Mouse (Mus musculus) urinary bladder, postnatal 4 days (tissue): ENCODE results near the gene Ercc6.

Experiments
- DNase-seq, 2 experiments: peaks; one replicate each; pipeline ENCODE4 v3.0.0; 2021 to 2022; ENCODE audit warnings: low spot score in 2 of 2

The Ercc6 gene

GRCm38 (mm10) chr14:32572519-32572918 lies 59.2 kb downstream of the Ercc6 start:
- no peak for DNase-seq

GRCm38 (mm10) chr14:32578420-32578819 lies 65.1 kb downstream of the Ercc6 start:
- DNase-seq = no peak

- DNase-seq = no peak
Measured at GRCm38 (mm10) chr14:32583696-32584095, 70.4 kb downstream of the Ercc6 start.

- DNase-seq = peak in 1 of 2 experiments; percentile 60
Measured at GRCm38 (mm10) chr14:32587013-32587784, 73.9 kb downstream of the Ercc6 start.

GRCm38 (mm10) chr14:32590377-32590776 lies 77.1 kb downstream of the Ercc6 start:
- no peak for DNase-seq

- DNase-seq = peak; percentile 50 to 79
Measured at GRCm38 (mm10) chr14:32597232-32598231, 84.2 kb downstream of the Ercc6 start.

- DNase-seq = no peak
Measured at GRCm38 (mm10) chr14:32598437-32599219, 85.3 kb downstream of the Ercc6 start.

GRCm38 (mm10) chr14:32599290-32600041 lies 86.1 kb downstream of the Ercc6 start, which contains the start of gene Prrxl1:
TSS of gene Prrxl1 (plus strand) at chr14:32599407.
- no peak for DNase-seq

- DNase-seq = no peak
Measured at GRCm38 (mm10) chr14:32600110-32600509, 86.8 kb downstream of the Ercc6 start.

GRCm38 (mm10) chr14:32605508-32605907 lies 92.2 kb downstream of the Ercc6 start:
- DNase-seq = no peak

GRCm38 (mm10) chr14:32606316-32606715 lies 93.0 kb downstream of the Ercc6 start:
- no peak for DNase-seq

GRCm38 (mm10) chr14:32609392-32609791 lies 96.1 kb downstream of the Ercc6 start:
- no peak for DNase-seq

- no peak for DNase-seq
Measured at GRCm38 (mm10) chr14:32617253-32617652, 103.9 kb downstream of the Ercc6 start.

- no peak for DNase-seq
Measured at GRCm38 (mm10) chr14:32624245-32624644, 110.9 kb downstream of the Ercc6 start.

GRCm38 (mm10) chr14:32624811-32625210 lies 111.5 kb downstream of the Ercc6 start:
- DNase-seq = no peak

- no peak for DNase-seq
Measured at GRCm38 (mm10) chr14:32627271-32627670, 114.0 kb downstream of the Ercc6 start.

GRCm38 (mm10) chr14:32628584-32628983 lies 115.3 kb downstream of the Ercc6 start:
- DNase-seq = no peak
